Mouse (Mus musculus) CH12.LX (cell line): ENCODE results near the gene Runx2.

Experiments used
- CTCF ChIP-seq, 2 experiments: IDR thresholded peaks in 1 of 2; conservative IDR thresholded peaks in 1 of 2; 2 replicates each; pipeline ENCODE4 v1.5.1; 2011 to 2012; ENCODE audit warnings: low read depth in 2 of 2, low read length in 2 of 2, improper control_type of control experiment in 1 of 2, inconsistent platforms in 1 of 2, mild to moderate bottlenecking in 1 of 2, moderate library complexity in 1 of 2
- E2F4 ChIP-seq: IDR thresholded peaks from 2 replicates; pipeline ENCODE4 v1.6.1; 2011; ENCODE audit warnings: low read depth, low read length, improper control_type of control experiment; ENCODE audit not compliant: insufficient replicate concordance
- EP300 ChIP-seq: IDR thresholded peaks from 2 replicates; pipeline ENCODE4 v1.6.1; 2011; ENCODE audit warnings: low read length, improper control_type of control experiment
- MAFK ChIP-seq: IDR thresholded peaks from 2 replicates; pipeline ENCODE4 v1.6.1; 2011; ENCODE audit warnings: low read length, improper control_type of control experiment; ENCODE audit not compliant: insufficient replicate concordance
- NRF1 ChIP-seq: IDR thresholded peaks from 2 replicates; pipeline ENCODE4 v1.6.1; 2014; ENCODE audit warnings: low read depth, mild to moderate bottlenecking, inconsistent platforms, low read length, improper control_type of control experiment, moderate library complexity

GRCm38 (mm10) chr17:44662080-44662706 lies 152.4 kb downstream of the Runx2 start:
- TF ChIP-seq CTCF (conservative IDR thresholded peaks at IDR 0.05 in 1 of 2, IDR thresholded peaks at IDR 0.05 in 1 of 2; ENCODE audit: low read depth in 2 of 2, low read length in 2 of 2): no peak
- no peak for TF ChIP-seq NRF1
- TF ChIP-seq MAFK: no peak
- TF ChIP-seq E2F4: no peak
- TF ChIP-seq EP300: no peak
